Mouse (Mus musculus): ENCODE measurements at regions not wholly inside any gene's neighbourhood (a gene's known extent, or its start where the extent isn't known, plus 50 kb on each side); places are given as distances from the start of the nearest gene placed in this dataset.

DNA sequence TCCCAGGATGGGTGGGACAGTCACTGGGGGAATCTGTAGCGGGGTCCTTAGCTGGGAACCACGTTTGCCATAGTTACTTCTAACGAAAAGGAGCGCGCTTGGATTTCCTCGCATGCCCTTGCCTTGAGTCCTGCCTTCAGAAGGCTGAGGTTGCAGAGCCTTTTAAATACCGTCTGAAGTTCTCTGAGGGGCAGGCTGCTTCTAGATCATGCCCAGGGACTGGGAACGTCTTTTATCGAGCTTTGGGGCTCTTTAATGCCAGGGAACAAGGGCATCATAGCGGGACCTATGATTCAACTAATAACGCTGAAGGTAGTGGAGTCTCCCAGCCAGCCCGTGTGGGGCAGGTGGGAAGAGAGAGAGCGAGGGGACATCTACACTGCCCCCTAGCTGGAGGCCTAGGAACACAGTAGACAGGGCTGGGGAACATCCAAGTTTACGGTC lies 369.1 kb downstream of the Vrk1 start:
- H3K9ac ChIP-seq (ENCODE audit: control insufficient read depth, low read depth, low read length, poor library complexity, severe bottlenecking) = no peak overlapping the region
- DNase-seq (ENCODE audit: low read depth, low spot score) = no peak
- no peak for TF ChIP-seq ELF1 (IDR thresholded peaks at IDR 0.05; ENCODE audit: low read depth, low read length)
- TF ChIP-seq RAD21 (IDR thresholded peaks at IDR 0.05; ENCODE audit: low read depth, low read length) = no peak
- no peak for TF ChIP-seq GATA1 (IDR thresholded peaks at IDR 0.05; ENCODE audit: low read depth, low read length)
- TF ChIP-seq UBTF (IDR thresholded peaks at IDR 0.05; ENCODE audit: borderline replicate concordance, insufficient read depth, low read depth, low read length) = no peak
- no peak for TF ChIP-seq MXI1 (IDR thresholded peaks at IDR 0.05; ENCODE audit: low read depth, low read length)
- TF ChIP-seq POLR2AphosphoS2 (IDR thresholded peaks at IDR 0.05; ENCODE audit: low read length) = no peak
- no peak for TF ChIP-seq MYC (IDR thresholded peaks at IDR 0.05; ENCODE audit: low read depth, low read length)
- TF ChIP-seq SMC3 (IDR thresholded peaks at IDR 0.05; ENCODE audit: low read depth, low read length) = no peak
- TF ChIP-seq ETS1 (IDR thresholded peaks at IDR 0.05; ENCODE audit: low read depth, low read length) = no peak
- TF ChIP-seq CTCF (IDR thresholded peaks at IDR 0.05 in 2 of 3, conservative IDR thresholded peaks at IDR 0.05 in 1 of 3; ENCODE audit: control insufficient read depth in 1 of 3, insufficient read depth in 1 of 3, low read depth in 2 of 3, low read length in 3 of 3, poor library complexity in 1 of 3, severe bottlenecking in 1 of 3) = no peak
- no peak for TF ChIP-seq BHLHE40 (IDR thresholded peaks at IDR 0.05; ENCODE audit: borderline replicate concordance, low read depth, low read length)
- no peak for TF ChIP-seq MAZ (IDR thresholded peaks at IDR 0.05; ENCODE audit: low read depth, low read length)
- no peak for TF ChIP-seq ZNF384 (IDR thresholded peaks at IDR 0.05; ENCODE audit: low read depth, low read length)
- no peaks in the 10 kb centered on the region for H3K4me1 ChIP-seq (ENCODE audit: control insufficient read depth in 1 of 2, insufficient read depth in 2 of 2, low read length in 2 of 2)
- H3K9me3 ChIP-seq (replicated peaks; ENCODE audit: insufficient read depth, low read length) = no peaks in the 10 kb centered on the region
- H3K79me2 ChIP-seq (ENCODE audit: control insufficient read depth, insufficient read depth, low read length, poor library complexity) = no peaks in the 10 kb centered on the region
- H3K27ac ChIP-seq (ENCODE audit: control insufficient read depth, low read depth, low read length) = no peak overlapping the region
- H3K27me3 ChIP-seq (ENCODE audit: control insufficient read depth in 1 of 2, insufficient read depth in 2 of 2, low read length in 2 of 2) = no peaks in the 10 kb centered on the region
- no peak overlapping the region for H3K4me3 ChIP-seq (ENCODE audit: control insufficient read depth in 1 of 2, insufficient read depth in 1 of 2, low read depth in 2 of 2, low read length in 2 of 2)
- H3K36me3 ChIP-seq (ENCODE audit: control insufficient read depth in 1 of 2, insufficient read depth in 2 of 2, low read length in 2 of 2) = no peaks in the 10 kb centered on the region

DNA sequence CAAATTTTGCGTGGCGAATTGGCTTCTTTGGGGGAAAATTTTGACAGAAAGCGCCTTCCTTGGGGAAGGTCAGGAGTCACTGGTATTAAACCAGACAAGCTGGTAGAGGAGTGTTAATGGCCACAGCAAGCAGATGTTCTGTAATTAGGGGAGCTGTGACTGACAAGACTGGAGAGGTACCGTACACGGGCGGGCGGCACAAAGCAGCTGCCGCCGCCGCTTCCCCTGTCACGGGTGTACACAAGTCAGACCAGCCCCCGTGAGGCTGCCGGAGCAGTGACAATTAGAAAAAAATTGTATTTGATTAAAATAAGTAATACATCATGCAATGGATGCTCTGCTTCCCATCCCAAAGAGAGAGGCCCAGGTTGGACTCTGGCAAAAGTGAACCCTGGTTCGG lies 369.8 kb downstream of the Vrk1 start:
- no peak overlapping the region for H3K4me3 ChIP-seq (ENCODE audit: control insufficient read depth in 1 of 2, insufficient read depth in 1 of 2, low read depth in 2 of 2, low read length in 2 of 2)
- H3K4me1 ChIP-seq (ENCODE audit: control insufficient read depth in 1 of 2, insufficient read depth in 2 of 2, low read length in 2 of 2) = no peaks in the 10 kb centered on the region
- no peak overlapping the region for H3K27ac ChIP-seq (ENCODE audit: control insufficient read depth, low read depth, low read length)
- TF ChIP-seq CTCF (IDR thresholded peaks at IDR 0.05 in 2 of 3, conservative IDR thresholded peaks at IDR 0.05 in 1 of 3; ENCODE audit: control insufficient read depth in 1 of 3, insufficient read depth in 1 of 3, low read depth in 2 of 3, low read length in 3 of 3, poor library complexity in 1 of 3, severe bottlenecking in 1 of 3) (no peak), SMC3 (IDR thresholded peaks at IDR 0.05; ENCODE audit: low read depth, low read length) (no peak), MXI1 (IDR thresholded peaks at IDR 0.05; ENCODE audit: low read depth, low read length) (no peak), KAT2A (conservative IDR thresholded peaks at IDR 0.05; ENCODE audit: low read depth, low read length) (no peak), GABPA (IDR thresholded peaks at IDR 0.05; ENCODE audit: low read depth, low read length) (no peak), TAL1 (IDR thresholded peaks at IDR 0.05; ENCODE audit: low read length) (no peak), USF1 (IDR thresholded peaks at IDR 0.05; ENCODE audit: low read depth, low read length) (no peak), ZKSCAN1 (IDR thresholded peaks at IDR 0.05; ENCODE audit: low read depth, low read length) (no peak), MYB (IDR thresholded peaks at IDR 0.05; ENCODE audit: low read depth, low read length) (no peak), RCOR1 (IDR thresholded peaks at IDR 0.05; ENCODE audit: low read depth, low read length) (no peak), ETS1 (IDR thresholded peaks at IDR 0.05; ENCODE audit: low read depth, low read length) (no peak), MAX (IDR thresholded peaks at IDR 0.05; ENCODE audit: low read length) (no peak), MAZ (IDR thresholded peaks at IDR 0.05; ENCODE audit: low read depth, low read length) (no peak), POLR2AphosphoS5 (IDR thresholded peaks at IDR 0.05; ENCODE audit: borderline replicate concordance, low read depth, low read length) (no peak), MAFK (IDR thresholded peaks at IDR 0.05; ENCODE audit: borderline replicate concordance, low read depth, low read length) (no peak), MEF2A (IDR thresholded peaks at IDR 0.05; ENCODE audit: extremely low read depth, insufficient replicate concordance, low read depth, low read length, poor library complexity, severe bottlenecking) (no peak), TCF12 (IDR thresholded peaks at IDR 0.05; ENCODE audit: low read depth, low read length) (no peak)
- H3K36me3 ChIP-seq (ENCODE audit: control insufficient read depth in 1 of 2, insufficient read depth in 2 of 2, low read length in 2 of 2) = no peaks in the 10 kb centered on the region
- no peak overlapping the region for H3K9ac ChIP-seq (ENCODE audit: control insufficient read depth, low read depth, low read length, poor library complexity, severe bottlenecking)
- H3K79me2 ChIP-seq (ENCODE audit: control insufficient read depth, insufficient read depth, low read length, poor library complexity) = no peaks in the 10 kb centered on the region
- no peaks in the 10 kb centered on the region for H3K27me3 ChIP-seq (ENCODE audit: control insufficient read depth in 1 of 2, insufficient read depth in 2 of 2, low read length in 2 of 2)
- DNase-seq (ENCODE audit: low read depth, low spot score) = no peak
- H3K9me3 ChIP-seq (replicated peaks; ENCODE audit: insufficient read depth, low read length) = no peaks in the 10 kb centered on the region
